Mouse (Mus musculus): ENCODE results near the gene Bcas2. TPM values are rescaled to one million over a fixed set of nuclear protein-coding genes. Genes with fewer than 3 reads are reported as not detected.
"Not testable (repeated sequence)": the region's sequence is repeated elsewhere in the genome, so short reads cannot be mapped to it uniquely, and the experiment has no call there.

Bcas2 gene
- polyA plus RNA-seq, 1 experiment from 2014 or later: 231 TPM

GRCm38 (mm10) chr3:103203554-103203953 is 32.1 kb downstream of the Bcas2 start:
- no peak overlapping the region for H3K9ac ChIP-seq
- no peak overlapping the region for H3K27ac ChIP-seq
- H3K9me3 ChIP-seq: 0 out of 2 replicates have a peak, but pooled peaks cover 8% of the 10 kb centered on the region
- WGBS: 92% methylated on average over 1 of the region's 1 CpGs
- no peaks in the 10 kb centered on the region for H3K27me3 ChIP-seq
- H3K36me3 ChIP-seq: no peaks in the 10 kb centered on the region
- peaks cover 2% of the 10 kb centered on the region; the same call in 1 of the 2 replicates for H3K4me1 ChIP-seq
- ATAC-seq (ENCODE audit: insufficient number of reproducible peaks, insufficient read depth, low FRiP score, low TSS enrichment, low read depth): no peak
- H3K4me2 ChIP-seq: no peak overlapping the region
- H3K4me3 ChIP-seq: no peak overlapping the region

GRCm38 (mm10) chr3:103204445-103204844 is 33.0 kb downstream of the Bcas2 start:
- ATAC-seq (ENCODE audit: insufficient number of reproducible peaks, insufficient read depth, low FRiP score, low TSS enrichment, low read depth): no peak
- Histone ChIP-seq H3K9ac (no peak overlapping the region), H3K4me2 (no peak overlapping the region), H3K4me3 (no peak overlapping the region), H3K27me3 (no peaks in the 10 kb centered on the region), H3K9me3 (0 out of 2 replicates have a peak, but pooled peaks cover 7% of the 10 kb centered on the region), H3K36me3 (no peaks in the 10 kb centered on the region), H3K27ac (no peak overlapping the region), H3K4me1 (no peaks in the 10 kb centered on the region)
- 77% methylated on average over 3 of the region's 3 CpGs for WGBS

- WGBS: 83% methylated on average over 6 of the region's 6 CpGs
- no peak for ATAC-seq (ENCODE audit: insufficient number of reproducible peaks, insufficient read depth, low FRiP score, low TSS enrichment, low read depth)
- H3K27me3 ChIP-seq: no peaks in the 10 kb centered on the region
- no peak overlapping the region for H3K27ac ChIP-seq
- H3K4me3 ChIP-seq: no peak overlapping the region
- no peak overlapping the region for H3K9ac ChIP-seq
- no peaks in the 10 kb centered on the region for H3K4me1 ChIP-seq
- H3K4me2 ChIP-seq: no peak overlapping the region
- H3K36me3 ChIP-seq: no peaks in the 10 kb centered on the region
- H3K9me3 ChIP-seq: no peaks in the 10 kb centered on the region
Measured at GRCm38 (mm10) chr3:103206393-103206792, 34.9 kb downstream of the Bcas2 start.

GRCm38 (mm10) chr3:103207749-103208148 is 36.3 kb downstream of the Bcas2 start:
- Histone ChIP-seq H3K4me3 (no peak overlapping the region), H3K27me3 (no peaks in the 10 kb centered on the region), H3K4me2 (no peak overlapping the region), H3K4me1 (no peaks in the 10 kb centered on the region), H3K9me3 (no peaks in the 10 kb centered on the region), H3K9ac (no peak overlapping the region), H3K36me3 (no peaks in the 10 kb centered on the region), H3K27ac (no peak overlapping the region)
- 24% methylated on average over 5 of the region's 5 CpGs for WGBS
- ATAC-seq (ENCODE audit: insufficient number of reproducible peaks, insufficient read depth, low FRiP score, low TSS enrichment, low read depth): no peak

GRCm38 (mm10) chr3:103208237-103208636 is 36.8 kb downstream of the Bcas2 start:
- Histone ChIP-seq H3K4me3 (no peak overlapping the region), H3K4me1 (no peaks in the 10 kb centered on the region), H3K9ac (no peak overlapping the region), H3K4me2 (no peak overlapping the region), H3K27ac (no peak overlapping the region), H3K9me3 (no peaks in the 10 kb centered on the region), H3K27me3 (no peaks in the 10 kb centered on the region), H3K36me3 (no peaks in the 10 kb centered on the region)
- ATAC-seq (ENCODE audit: insufficient number of reproducible peaks, insufficient read depth, low FRiP score, low TSS enrichment, low read depth): no peak
- WGBS: 74% methylated on average over 2 of the region's 2 CpGs

- no peak overlapping the region for H3K9ac ChIP-seq
- H3K9me3 ChIP-seq: no peaks in the 10 kb centered on the region
- no peak overlapping the region for H3K4me3 ChIP-seq
- ATAC-seq (ENCODE audit: insufficient number of reproducible peaks, insufficient read depth, low FRiP score, low TSS enrichment, low read depth): no peak
- no peaks in the 10 kb centered on the region for H3K27me3 ChIP-seq
- peaks cover 3% of the 10 kb centered on the region; the same call in 1 of the 2 replicates for H3K4me1 ChIP-seq
- 86% methylated on average over 2 of the region's 2 CpGs for WGBS
- no peaks in the 10 kb centered on the region for H3K36me3 ChIP-seq
- H3K27ac ChIP-seq: no peak overlapping the region
- H3K4me2 ChIP-seq: no peak overlapping the region
Measured at GRCm38 (mm10) chr3:103211101-103211500, 39.6 kb downstream of the Bcas2 start.

GRCm38 (mm10) chr3:103212142-103212541 is 40.7 kb downstream of the Bcas2 start:
- H3K4me1 ChIP-seq: peaks cover 3% of the 10 kb centered on the region; the same call in 1 of the 2 replicates
- no peak overlapping the region for H3K27ac ChIP-seq
- H3K4me3 ChIP-seq: no peak overlapping the region
- 72% methylated on average over 1 of the region's 1 CpGs for WGBS
- no peaks in the 10 kb centered on the region for H3K27me3 ChIP-seq
- H3K36me3 ChIP-seq: no peaks in the 10 kb centered on the region
- no peak for ATAC-seq (ENCODE audit: insufficient number of reproducible peaks, insufficient read depth, low FRiP score, low TSS enrichment, low read depth)
- no peak overlapping the region for H3K9ac ChIP-seq
- no peaks in the 10 kb centered on the region for H3K9me3 ChIP-seq
- no peak overlapping the region for H3K4me2 ChIP-seq

GRCm38 (mm10) chr3:103213537-103213936 is 42.1 kb downstream of the Bcas2 start:
- 61% methylated on average over 5 of the region's 5 CpGs for whole genome bisulfite sequencing
- Histone ChIP-seq H3K27me3 (no peaks in the 10 kb centered on the region), H3K4me1 (peaks cover 3% of the 10 kb centered on the region; the same call in 1 of the 2 replicates), H3K36me3 (no peaks in the 10 kb centered on the region), H3K9ac (no peak overlapping the region), H3K4me2 (no peak overlapping the region), H3K9me3 (no peaks in the 10 kb centered on the region), H3K27ac (no peak overlapping the region), H3K4me3 (no peak overlapping the region)
- ATAC-seq (ENCODE audit: insufficient number of reproducible peaks, insufficient read depth, low FRiP score, low TSS enrichment, low read depth): no peak

GRCm38 (mm10) chr3:103214593-103215285 is 43.3 kb downstream of the Bcas2 start:
- Histone ChIP-seq H3K9ac (no peak overlapping the region), H3K4me3 (no peak overlapping the region), H3K27me3 (no peaks in the 10 kb centered on the region), H3K27ac (no peak overlapping the region), H3K9me3 (no peaks in the 10 kb centered on the region), H3K4me2 (no peak overlapping the region), H3K36me3 (no peaks in the 10 kb centered on the region), H3K4me1 (peaks cover 3% of the 10 kb centered on the region; the same call in 1 of the 2 replicates)
- ATAC-seq (ENCODE audit: insufficient number of reproducible peaks, insufficient read depth, low FRiP score, low TSS enrichment, low read depth): no peak
- 72% methylated on average over 8 of the region's 8 CpGs for WGBS

GRCm38 (mm10) chr3:103215399-103215798 is 43.9 kb downstream of the Bcas2 start:
- H3K4me3 ChIP-seq; H3K4me2 ChIP-seq; ATAC-seq (ENCODE audit: insufficient number of reproducible peaks, insufficient read depth, low FRiP score, low TSS enrichment, low read depth); H3K27me3 ChIP-seq; H3K27ac ChIP-seq; H3K36me3 ChIP-seq; H3K9ac ChIP-seq; H3K9me3 ChIP-seq; H3K4me1 ChIP-seq: not testable (repeated sequence)
- 68% methylated on average over 8 of the region's 8 CpGs for WGBS

GRCm38 (mm10) chr3:103221435-103221834 is 50.0 kb downstream of the Bcas2 start:
- Histone ChIP-seq H3K36me3 (no peaks in the 10 kb centered on the region), H3K9ac (no peak overlapping the region), H3K4me2 (no peak overlapping the region), H3K4me1 (no peaks in the 10 kb centered on the region), H3K27ac (no peak overlapping the region), H3K4me3 (no peak overlapping the region), H3K27me3 (no peaks in the 10 kb centered on the region), H3K9me3 (no peaks in the 10 kb centered on the region)
- WGBS: 38% methylated on average over 2 of the region's 2 CpGs
- ATAC-seq (ENCODE audit: insufficient number of reproducible peaks, insufficient read depth, low FRiP score, low TSS enrichment, low read depth): no peak

- Histone ChIP-seq H3K4me1 (no peaks in the 10 kb centered on the region), H3K27ac (no peak overlapping the region), H3K4me2 (no peak overlapping the region), H3K4me3 (no peak overlapping the region), H3K27me3 (no peaks in the 10 kb centered on the region), H3K36me3 (no peaks in the 10 kb centered on the region; the same call in 1 of the 2 replicates), H3K9ac (no peak overlapping the region), H3K9me3 (peaks cover 6% of the 10 kb centered on the region; the same call in 1 of the 2 replicates)
- WGBS: 59% methylated on average over 4 of the region's 4 CpGs
- ATAC-seq (ENCODE audit: insufficient number of reproducible peaks, insufficient read depth, low FRiP score, low TSS enrichment, low read depth): no peak
Measured at GRCm38 (mm10) chr3:103223752-103224151, 52.3 kb downstream of the Bcas2 start.

Measured in embryonic facial prominence, embryonic 13.5 days (tissue).